Mouse (Mus musculus): ENCODE measurements around the gene Cd81. TPM values are rescaled to one million over a fixed set of nuclear protein-coding genes. Genes with fewer than 3 reads are reported as not detected.

Cd81 gene
- polyA plus RNA-seq, 1 experiment from 2014 or later: 765 TPM

DNA sequence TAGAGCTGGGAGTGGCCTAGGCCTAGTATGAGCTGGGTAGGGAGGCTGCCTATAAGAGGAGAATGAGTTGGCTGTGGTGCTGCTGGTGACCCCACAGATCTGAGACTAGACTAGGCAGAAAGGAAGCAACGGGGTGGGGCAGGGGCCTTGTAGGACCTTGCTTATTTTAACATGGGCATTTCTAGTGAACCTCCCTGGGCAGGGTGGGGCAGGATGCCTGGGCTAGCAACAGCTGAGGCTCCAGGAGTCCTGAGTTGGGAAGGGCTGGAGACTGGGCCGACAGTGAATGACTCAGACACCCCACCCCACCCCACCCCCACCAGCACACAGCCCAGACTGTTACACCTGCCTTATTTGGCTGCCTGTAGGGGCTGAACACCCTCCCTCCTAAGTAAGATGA, 10.2 kb downstream of the Cd81 start:
- H3K4me3 ChIP-seq (ENCODE audit: low read length): no peak overlapping the region
- 80% methylated on average over 1 of the region's 2 CpGs for WGBS
- ATAC-seq (ENCODE audit: low read depth): no peak
- no peak overlapping the region for H3K9ac ChIP-seq (ENCODE audit: low read length)
- H3K27me3 ChIP-seq (ENCODE audit: control insufficient read depth, insufficient read depth, low read depth, low read length): no peaks in the 10 kb centered on the region
- no peaks in the 10 kb centered on the region for H3K9me3 ChIP-seq (ENCODE audit: control insufficient read depth, low read length)
- H3K4me1 ChIP-seq (replicated peaks; ENCODE audit: control insufficient read depth, insufficient read depth, low read length): peaks cover 22% of the 10 kb centered on the region
- peaks cover 55% of the 10 kb centered on the region for H3K36me3 ChIP-seq (ENCODE audit: control insufficient read depth, insufficient read depth, low read length)
- H3K27ac ChIP-seq (ENCODE audit: low read length): no peak overlapping the region
- no peak overlapping the region for H3K4me2 ChIP-seq (ENCODE audit: low read depth, low read length)

DNA sequence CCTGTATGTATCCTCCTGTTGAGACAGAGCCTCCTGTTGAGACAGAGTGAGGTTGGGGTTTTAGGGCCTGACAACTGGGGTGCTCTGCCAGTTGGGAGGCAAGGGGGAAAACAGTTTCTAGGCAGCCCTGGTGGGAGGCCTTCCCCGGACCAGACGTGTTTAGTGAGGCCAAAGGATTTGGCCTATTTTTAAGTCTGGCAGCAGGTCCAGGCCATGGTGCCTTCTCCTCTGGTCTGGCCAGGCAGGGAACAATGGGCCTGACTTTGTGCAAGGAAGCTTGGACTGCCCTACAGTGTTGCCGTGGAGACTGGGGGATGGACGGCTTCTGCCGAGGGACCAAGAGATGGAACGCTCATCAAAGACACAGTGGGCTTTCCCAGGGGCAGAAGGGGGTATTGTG, 11.7 kb downstream of the Cd81 start:
- no peaks in the 10 kb centered on the region for H3K27me3 ChIP-seq (ENCODE audit: control insufficient read depth, insufficient read depth, low read depth, low read length)
- no peak for ATAC-seq (ENCODE audit: low read depth)
- 69% methylated on average over 6 of the region's 6 CpGs for WGBS

GRCm38 (mm10) chr7:143065692-143066091, 13.2 kb downstream of the Cd81 start:
- 89% methylated on average over 2 of the region's 2 CpGs for WGBS
- Histone ChIP-seq H3K4me3 (ENCODE audit: low read length) (no peak overlapping the region), H3K27me3 (ENCODE audit: control insufficient read depth, insufficient read depth, low read depth, low read length) (no peaks in the 10 kb centered on the region), H3K9ac (ENCODE audit: low read length) (no peak overlapping the region), H3K27ac (ENCODE audit: low read length) (no peak overlapping the region), H3K4me1 (replicated peaks; ENCODE audit: control insufficient read depth, insufficient read depth, low read length) (peaks cover 19% of the 10 kb centered on the region), H3K4me2 (ENCODE audit: low read depth, low read length) (no peak overlapping the region), H3K9me3 (ENCODE audit: control insufficient read depth, low read length) (no peaks in the 10 kb centered on the region), H3K36me3 (ENCODE audit: control insufficient read depth, insufficient read depth, low read length) (peaks cover 62% of the 10 kb centered on the region)
- no peak for ATAC-seq (ENCODE audit: low read depth)

More for the DNA sequence above, 11.7 kb downstream of the Cd81 start:
- no peak overlapping the region for H3K27ac ChIP-seq (ENCODE audit: low read length)
- no peaks in the 10 kb centered on the region for H3K9me3 ChIP-seq (ENCODE audit: control insufficient read depth, low read length)
- no peak overlapping the region for H3K4me2 ChIP-seq (ENCODE audit: low read depth, low read length)
- H3K4me3 ChIP-seq (ENCODE audit: low read length): no peak overlapping the region
- H3K36me3 ChIP-seq (ENCODE audit: control insufficient read depth, insufficient read depth, low read length): peaks cover 62% of the 10 kb centered on the region
- peaks cover 19% of the 10 kb centered on the region for H3K4me1 ChIP-seq (replicated peaks; ENCODE audit: control insufficient read depth, insufficient read depth, low read length)
- no peak overlapping the region for H3K9ac ChIP-seq (ENCODE audit: low read length)

DNA sequence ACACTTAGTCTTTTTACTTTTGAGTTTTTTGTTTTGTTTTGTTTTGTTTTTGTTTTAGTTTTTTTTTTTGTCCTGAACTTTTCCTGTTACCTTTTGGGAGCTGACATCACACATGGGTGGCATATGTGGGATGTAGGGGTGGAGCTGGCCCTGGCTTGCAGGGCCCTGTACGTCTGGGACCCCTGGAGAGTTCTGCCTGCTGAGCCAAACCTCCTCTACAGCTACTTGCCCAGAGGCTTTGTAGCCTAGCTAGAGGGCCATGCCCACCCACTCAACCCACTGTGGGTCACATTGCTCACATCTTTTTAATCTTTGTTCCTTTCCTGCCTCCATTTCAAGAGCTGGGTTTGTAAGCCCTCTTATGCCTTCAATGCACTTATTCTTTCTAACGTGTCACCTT, 14.9 kb downstream of the Cd81 start:
- no peak overlapping the region for H3K27ac ChIP-seq (ENCODE audit: low read length)
- no peak overlapping the region for H3K4me2 ChIP-seq (ENCODE audit: low read depth, low read length)
- peaks cover 53% of the 10 kb centered on the region for H3K36me3 ChIP-seq (ENCODE audit: control insufficient read depth, insufficient read depth, low read length)
- no peak overlapping the region for H3K9ac ChIP-seq (ENCODE audit: low read length)
- no peaks in the 10 kb centered on the region for H3K27me3 ChIP-seq (ENCODE audit: control insufficient read depth, insufficient read depth, low read depth, low read length)
- no peak for ATAC-seq (ENCODE audit: low read depth)
- peaks cover 22% of the 10 kb centered on the region for H3K4me1 ChIP-seq (replicated peaks; ENCODE audit: control insufficient read depth, insufficient read depth, low read length)
- WGBS: 68% methylated on average over 2 of the region's 2 CpGs
- no peaks in the 10 kb centered on the region for H3K9me3 ChIP-seq (ENCODE audit: control insufficient read depth, low read length)
- H3K4me3 ChIP-seq (ENCODE audit: low read length): no peak overlapping the region

DNA sequence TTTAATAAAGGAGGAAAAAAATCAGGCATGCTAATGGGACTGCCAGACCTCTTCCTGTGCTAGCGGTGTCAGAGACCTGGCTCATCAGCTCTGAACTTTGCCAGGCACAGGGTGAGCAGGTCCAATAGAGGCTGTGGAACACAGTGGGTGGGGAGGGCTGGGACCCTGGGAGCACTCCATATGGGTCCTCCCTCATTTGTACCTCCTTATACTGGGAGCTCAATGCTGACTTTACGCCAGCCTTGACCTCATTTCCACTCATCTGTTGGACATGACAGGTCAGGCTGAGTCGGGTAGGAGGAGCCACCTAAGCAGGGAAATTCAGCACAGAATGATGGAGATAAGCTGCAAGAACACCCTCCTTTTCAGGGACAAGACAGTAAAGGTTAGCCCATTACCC, 15.4 kb downstream of the Cd81 start:
- peak overlapping the region; percentile 98 for H3K27ac ChIP-seq (ENCODE audit: low read length)
- no peaks in the 10 kb centered on the region for H3K9me3 ChIP-seq (ENCODE audit: control insufficient read depth, low read length)
- no peak for ATAC-seq (ENCODE audit: low read depth)
- H3K4me2 ChIP-seq (ENCODE audit: low read depth, low read length): no peak overlapping the region
- peaks cover 22% of the 10 kb centered on the region for H3K4me1 ChIP-seq (replicated peaks; ENCODE audit: control insufficient read depth, insufficient read depth, low read length)
- H3K27me3 ChIP-seq (ENCODE audit: control insufficient read depth, insufficient read depth, low read depth, low read length): no peaks in the 10 kb centered on the region
- 76% methylated on average over 3 of the region's 3 CpGs for WGBS
- H3K9ac ChIP-seq (ENCODE audit: low read length): no peak overlapping the region
- no peak overlapping the region for H3K4me3 ChIP-seq (ENCODE audit: low read length)
- peaks cover 49% of the 10 kb centered on the region for H3K36me3 ChIP-seq (ENCODE audit: control insufficient read depth, insufficient read depth, low read length)

DNA sequence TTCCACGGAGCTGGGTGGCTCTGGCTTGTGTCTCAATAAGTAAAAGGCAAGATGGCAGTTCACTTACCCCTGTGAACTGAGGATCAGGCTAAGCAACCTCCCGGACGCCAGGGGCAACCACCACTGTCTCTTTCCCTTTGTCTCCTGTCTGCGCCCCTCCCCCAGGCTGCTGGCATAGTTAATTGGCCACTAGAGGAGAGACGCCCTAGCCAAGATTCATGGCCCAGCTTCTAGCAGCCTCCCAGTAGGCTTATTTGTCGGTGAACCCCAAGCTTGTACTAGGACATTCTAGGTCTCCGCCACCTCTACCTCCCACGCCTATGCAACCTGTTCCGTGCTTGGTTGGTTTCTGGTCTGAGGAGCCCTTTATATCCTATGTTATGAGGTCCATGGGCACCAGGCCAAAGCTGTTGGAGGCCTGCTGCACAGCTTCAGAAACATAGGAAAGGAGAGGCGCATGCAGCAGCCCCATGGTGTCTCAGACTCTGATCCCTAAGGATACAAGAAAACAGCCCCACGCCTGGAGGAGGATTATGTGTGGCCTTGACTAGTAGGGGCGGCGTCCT, 15.9 kb downstream of the Cd81 start:
- Histone ChIP-seq H3K36me3 (ENCODE audit: control insufficient read depth, insufficient read depth, low read length) (peaks cover 44% of the 10 kb centered on the region), H3K9me3 (ENCODE audit: control insufficient read depth, low read length) (no peaks in the 10 kb centered on the region), H3K27me3 (ENCODE audit: control insufficient read depth, insufficient read depth, low read depth, low read length) (no peaks in the 10 kb centered on the region), H3K4me3 (ENCODE audit: low read length) (peak overlapping the region; percentile 78), H3K4me2 (ENCODE audit: low read depth, low read length) (peak overlapping the region; percentile 57), H3K4me1 (replicated peaks; ENCODE audit: control insufficient read depth, insufficient read depth, low read length) (peaks cover 22% of the 10 kb centered on the region), H3K9ac (ENCODE audit: low read length) (peak overlapping the region; percentile 53), H3K27ac (ENCODE audit: low read length) (peak overlapping the region; percentile 98)
- 50% methylated on average over 13 of the region's 13 CpGs for WGBS
- no peak for ATAC-seq (ENCODE audit: low read depth)

DNA sequence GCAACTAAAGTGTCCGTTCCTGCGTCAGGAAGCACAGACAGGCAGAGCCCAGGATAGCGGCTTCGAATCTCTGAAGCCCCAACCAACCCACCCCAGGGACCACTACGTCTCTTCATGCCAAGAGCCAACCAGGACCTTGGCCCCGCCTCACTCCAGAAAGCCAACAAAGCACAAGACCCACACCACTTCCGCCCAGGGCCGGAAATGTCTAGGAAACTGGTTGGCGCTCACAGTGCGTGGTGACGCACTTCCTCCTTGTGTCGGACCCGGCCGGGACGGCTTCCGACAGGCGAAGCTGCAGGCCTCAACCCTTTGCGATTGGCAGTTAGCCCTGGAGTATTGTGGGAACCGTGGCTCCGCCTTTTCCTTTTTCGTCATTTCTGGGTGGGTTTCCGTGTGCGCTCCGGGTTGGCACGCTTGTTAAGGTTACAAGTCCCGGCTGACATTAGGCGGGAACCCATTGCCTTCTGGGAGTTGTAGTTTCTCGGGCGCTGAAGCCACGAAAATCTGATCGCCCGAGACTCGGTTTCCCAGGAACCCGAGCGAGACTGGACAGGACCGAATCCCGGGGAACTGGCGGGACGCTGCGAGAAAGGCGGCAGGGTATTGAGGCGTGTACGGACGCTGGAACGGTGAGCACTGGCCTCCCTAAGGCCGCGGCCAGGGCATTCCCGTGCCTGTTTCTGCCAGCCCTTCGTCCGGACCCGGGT, 16.5 kb downstream of the Cd81 start, which contains the start of gene Tssc4:
Gene Tssc4 (plus strand): TSS at position 368 of the 710 bp plus-strand sequence.
- Histone ChIP-seq H3K9me3 (ENCODE audit: control insufficient read depth, low read length) (no peaks in the 10 kb centered on the region), H3K4me2 (ENCODE audit: low read depth, low read length) (peak within 1 kb of the TSS; percentile 90), H3K36me3 (ENCODE audit: control insufficient read depth, insufficient read depth, low read length) (peaks cover 37% of the 10 kb centered on the region), H3K27ac (ENCODE audit: low read length) (peak within 1 kb of the TSS; percentile 98), H3K4me1 (replicated peaks; ENCODE audit: control insufficient read depth, insufficient read depth, low read length) (peaks cover 22% of the 10 kb centered on the region), H3K9ac (ENCODE audit: low read length) (peak within 1 kb of the TSS; percentile 96), H3K27me3 (ENCODE audit: control insufficient read depth, insufficient read depth, low read depth, low read length) (no peaks in the 10 kb centered on the region), H3K4me3 (ENCODE audit: low read length) (peak within 1 kb of the TSS; percentile 78)
- under 1% methylated on average over 51 of the region's 51 CpGs for WGBS
- ATAC-seq (ENCODE audit: low read depth): peak; percentile 97

DNA sequence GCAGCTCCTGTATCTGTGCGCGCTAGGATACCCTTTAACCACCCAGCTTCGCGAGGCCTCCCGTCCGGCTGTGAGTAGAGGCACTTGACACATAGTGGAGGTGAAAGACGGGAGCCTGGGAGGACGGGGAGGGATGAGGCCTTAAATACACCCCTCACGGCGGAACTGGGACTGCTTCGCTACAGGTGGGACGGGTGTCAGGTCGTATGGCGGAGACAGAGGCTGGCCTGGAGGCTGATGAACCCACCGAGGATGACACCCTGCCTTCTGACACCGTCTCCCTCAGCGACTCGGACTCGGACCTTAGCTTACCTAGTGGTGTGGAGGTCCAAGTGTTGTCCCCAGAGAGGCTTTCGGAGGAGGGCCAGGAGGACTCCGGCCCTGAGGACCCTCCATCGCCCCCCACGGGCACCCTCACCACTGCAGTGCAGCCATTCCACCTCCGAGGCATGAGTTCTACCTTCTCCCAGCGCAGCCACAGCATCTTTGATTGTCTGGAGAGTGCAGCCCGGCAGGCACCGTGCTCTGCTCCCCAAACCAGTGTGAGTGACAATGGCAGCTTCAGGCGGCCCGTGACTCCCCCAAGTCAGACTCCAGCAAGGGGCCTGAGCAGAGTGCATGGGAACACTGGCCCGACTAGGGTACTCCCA, 17.3 kb downstream of the Cd81 start:
- peak; percentile 15 for ATAC-seq (ENCODE audit: low read depth)
- H3K4me1 ChIP-seq (replicated peaks; ENCODE audit: control insufficient read depth, insufficient read depth, low read length): peaks cover 22% of the 10 kb centered on the region
- H3K9ac ChIP-seq (ENCODE audit: low read length): peak overlapping the region; percentile 96
- peak overlapping the region; percentile 98 for H3K27ac ChIP-seq (ENCODE audit: low read length)
- 5% methylated on average over 30 of the region's 30 CpGs for WGBS
- H3K9me3 ChIP-seq (ENCODE audit: control insufficient read depth, low read length): no peaks in the 10 kb centered on the region
- H3K4me3 ChIP-seq (ENCODE audit: low read length): peak overlapping the region; percentile 78
- peak overlapping the region; percentile 90 for H3K4me2 ChIP-seq (ENCODE audit: low read depth, low read length)
- H3K27me3 ChIP-seq (ENCODE audit: control insufficient read depth, insufficient read depth, low read depth, low read length): no peaks in the 10 kb centered on the region
- H3K36me3 ChIP-seq (ENCODE audit: control insufficient read depth, insufficient read depth, low read length): peaks cover 29% of the 10 kb centered on the region

GRCm38 (mm10) chr7:143070506-143071070, 18.0 kb downstream of the Cd81 start:
- 81% methylated on average over 10 of the region's 10 CpGs for WGBS
- Histone ChIP-seq H3K27ac (ENCODE audit: low read length) (no peak overlapping the region), H3K4me3 (ENCODE audit: low read length) (peak overlapping the region; percentile 78), H3K9me3 (ENCODE audit: control insufficient read depth, low read length) (no peaks in the 10 kb centered on the region), H3K9ac (ENCODE audit: low read length) (peak overlapping the region; percentile 96), H3K4me2 (ENCODE audit: low read depth, low read length) (peak overlapping the region; percentile 90), H3K4me1 (replicated peaks; ENCODE audit: control insufficient read depth, insufficient read depth, low read length) (peaks cover 22% of the 10 kb centered on the region), H3K36me3 (ENCODE audit: control insufficient read depth, insufficient read depth, low read length) (peaks cover 23% of the 10 kb centered on the region), H3K27me3 (ENCODE audit: control insufficient read depth, insufficient read depth, low read depth, low read length) (no peaks in the 10 kb centered on the region)
- ATAC-seq (ENCODE audit: low read depth): no peak
